Mouse (Mus musculus) limb, embryonic 11.5 days (tissue): ENCODE results near the gene Gng7. TPM values are rescaled to one million over a fixed set of nuclear protein-coding genes. Genes with fewer than 3 reads are reported as not detected.

Source experiments
- ATAC-seq: fragments of 200-750 bp; cut with Nextera tagmentation; 2 replicates; pipeline ENCODE4 v1.8.0; 2017; ENCODE audit warnings: low read depth; ENCODE audit not compliant: insufficient number of reproducible peaks, low FRiP score, low TSS enrichment
- DNase-seq: peaks from one replicate; pipeline ENCODE4 v3.0.0-alpha.2; 2015; ENCODE audit warnings: low spot score
- H3K27ac ChIP-seq: fragments of 300-500 bp; sonication (generic); replicated peaks from 2 replicates; pipeline ENCODE4 v1.5.1; 2014; ENCODE audit warnings: low read depth, mild to moderate bottlenecking, low read length
- H3K27me3 ChIP-seq: fragments of 300-500 bp; sonication (generic); 2 replicates; pipeline ENCODE4 v1.6.1; 2014; ENCODE audit warnings: mild to moderate bottlenecking, low read length, mixed read lengths; ENCODE audit not compliant: control insufficient read depth, insufficient read depth
- H3K36me3 ChIP-seq: fragments of 300-500 bp; sonication (generic); 2 replicates; pipeline ENCODE4 v1.6.1; 2014; ENCODE audit warnings: mild to moderate bottlenecking, low read length, moderate library complexity, mixed read lengths; ENCODE audit not compliant: control insufficient read depth, insufficient read depth
- H3K4me1 ChIP-seq: fragments of 300-500 bp; sonication (generic); 2 replicates; pipeline ENCODE4 v1.6.1; 2014; ENCODE audit warnings: low read length, mixed read lengths; ENCODE audit not compliant: control insufficient read depth, insufficient read depth
- H3K4me2 ChIP-seq: fragments of 300-500 bp; sonication (generic); 2 replicates; pipeline ENCODE4 v1.6.1; 2014; ENCODE audit warnings: low read depth, mild to moderate bottlenecking, moderate library complexity; ENCODE audit not compliant: severe bottlenecking
- H3K4me3 ChIP-seq: fragments of 300-500 bp; sonication (generic); 2 replicates; pipeline ENCODE4 v1.5.1; 2014; ENCODE audit warnings: low read depth, low read length
- H3K9ac ChIP-seq: fragments of 300-500 bp; sonication (generic); 2 replicates; pipeline ENCODE4 v1.6.1; 2014; ENCODE audit warnings: mild to moderate bottlenecking, low read length
- H3K9me3 ChIP-seq: fragments of 300-500 bp; sonication (generic); 2 replicates; pipeline ENCODE4 v1.6.1; 2016; ENCODE audit warnings: low read length; ENCODE audit not compliant: control insufficient read depth
- WGBS: fragments of 180-500 bp; shearing (Covaris S2); extraction: QIAGEN DNeasy Blood & Tissue Kit; methylation state at CpG from one replicate; pipeline ENCODE4 v1.1.7; 2014; 5-methylcytosine and 5-hydroxymethylcytosine counted together
- polyA plus RNA-seq: library from polyadenylated mRNA; unstranded; fragments of >200 nt; fragmentation: Nextera tagmentation; extraction: Ambion mirVana; gene quantifications from 2 replicates; pipeline ENCODE4 v1.2.1, GENCODE M21; 2014

The Gng7 gene
- polyA plus RNA-seq, 1 experiment from 2014 or later: 4.6 TPM

- no peaks in the 10 kb centered on the region for H3K9me3 ChIP-seq
- H3K36me3 ChIP-seq: no peaks in the 10 kb centered on the region
- ATAC-seq: no peak
- H3K27ac ChIP-seq: no peak overlapping the region
- H3K4me2 ChIP-seq: no peak overlapping the region
- DNase-seq: no peak
- H3K9ac ChIP-seq: no peak overlapping the region
- H3K27me3 ChIP-seq: peaks cover 31% of the 10 kb centered on the region
- no peak overlapping the region for H3K4me3 ChIP-seq
- WGBS: 69% methylated on average over 8 of the region's 8 CpGs
- peaks cover 4% of the 10 kb centered on the region; the same call in 1 of the 2 replicates for H3K4me1 ChIP-seq
Observed at GRCm38 (mm10) chr10:81022744-81023143, 8.0 kb upstream of the Gng7 start.

DNA sequence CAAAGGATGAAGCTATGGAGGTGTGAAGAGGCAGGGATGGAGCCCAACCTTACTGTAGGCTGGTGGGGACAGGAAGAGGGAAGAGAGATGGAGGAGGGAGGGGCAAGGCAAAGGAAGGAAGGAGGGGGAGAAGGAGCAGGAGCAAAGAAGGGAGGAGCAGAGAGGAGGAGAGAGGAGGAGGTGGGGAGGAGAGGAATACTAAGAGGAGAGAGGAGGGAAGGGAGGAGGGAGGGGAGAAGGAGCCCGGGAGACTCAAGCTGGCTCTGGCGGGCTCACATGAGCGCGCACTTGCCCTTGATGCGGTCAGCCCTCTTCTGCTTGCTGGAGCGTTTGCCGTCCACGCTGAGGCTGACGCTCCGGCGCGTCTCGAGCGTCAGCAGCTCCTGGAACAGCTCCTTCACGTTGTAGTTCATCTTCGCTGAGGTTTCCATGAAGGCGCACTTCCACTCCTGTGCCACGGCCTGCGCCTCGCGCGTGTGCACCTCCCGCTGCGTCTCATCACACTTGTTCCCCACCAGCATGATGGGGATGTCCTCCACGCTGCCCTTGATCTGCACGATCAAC is 6.9 kb upstream of the Gng7 start:
- 14% methylated on average over 26 of the region's 26 CpGs for WGBS
- H3K9me3 ChIP-seq: no peaks in the 10 kb centered on the region
- H3K4me2 ChIP-seq: no peak overlapping the region
- no peaks in the 10 kb centered on the region for H3K36me3 ChIP-seq
- no peak for ATAC-seq
- no peak overlapping the region for H3K27ac ChIP-seq
- H3K4me3 ChIP-seq: no peak overlapping the region
- H3K27me3 ChIP-seq: peaks cover 31% of the 10 kb centered on the region
- H3K4me1 ChIP-seq: peaks cover 4% of the 10 kb centered on the region; the same call in 1 of the 2 replicates
- DNase-seq: no peak
- H3K9ac ChIP-seq: no peak overlapping the region

- WGBS: 70% methylated on average over 2 of the region's 2 CpGs
- Histone ChIP-seq H3K27me3 (peaks cover 29% of the 10 kb centered on the region), H3K4me2 (no peak overlapping the region), H3K9me3 (no peaks in the 10 kb centered on the region), H3K36me3 (no peaks in the 10 kb centered on the region), H3K4me3 (no peak overlapping the region), H3K4me1 (peaks cover 4% of the 10 kb centered on the region; the same call in 1 of the 2 replicates), H3K27ac (no peak overlapping the region), H3K9ac (no peak overlapping the region)
- DNase-seq (no peak), ATAC-seq (no peak)
Observed at GRCm38 (mm10) chr10:81020207-81020606, 5.5 kb upstream of the Gng7 start.

- DNase-seq: no peak
- H3K36me3 ChIP-seq: no peaks in the 10 kb centered on the region
- H3K27ac ChIP-seq: no peak overlapping the region
- no peak for ATAC-seq
- WGBS: 74% methylated on average over 6 of the region's 6 CpGs
- no peaks in the 10 kb centered on the region for H3K9me3 ChIP-seq
- H3K4me2 ChIP-seq: no peak overlapping the region
- no peaks in the 10 kb centered on the region for H3K4me1 ChIP-seq
- peaks cover 23% of the 10 kb centered on the region for H3K27me3 ChIP-seq
- H3K4me3 ChIP-seq: no peak overlapping the region
- H3K9ac ChIP-seq: no peak overlapping the region
Observed at GRCm38 (mm10) chr10:81019687-81020086, 4.9 kb upstream of the Gng7 start.

- Histone ChIP-seq H3K27ac (no peak overlapping the region), H3K36me3 (no peaks in the 10 kb centered on the region), H3K9ac (no peak overlapping the region), H3K9me3 (no peaks in the 10 kb centered on the region), H3K4me3 (no peak overlapping the region), H3K4me2 (no peak overlapping the region), H3K4me1 (no peaks in the 10 kb centered on the region), H3K27me3 (peaks cover 17% of the 10 kb centered on the region)
- ATAC-seq: no peak
- DNase-seq: no peak
- 34% methylated on average over 10 of the region's 10 CpGs for WGBS
Observed at GRCm38 (mm10) chr10:81018326-81018725, 3.6 kb upstream of the Gng7 start.

- Histone ChIP-seq H3K9ac (no peak overlapping the region), H3K4me3 (no peak overlapping the region), H3K4me1 (no peaks in the 10 kb centered on the region), H3K9me3 (no peaks in the 10 kb centered on the region), H3K4me2 (no peak overlapping the region), H3K36me3 (no peaks in the 10 kb centered on the region), H3K27ac (no peak overlapping the region), H3K27me3 (peaks cover 7% of the 10 kb centered on the region)
- ATAC-seq: no peak
- DNase-seq: peak; percentile 77
- 9% methylated on average over 7 of the region's 7 CpGs for WGBS
Observed at GRCm38 (mm10) chr10:81016645-81017044, 1.9 kb upstream of the Gng7 start.

- H3K4me3 ChIP-seq: no peak overlapping the region
- H3K9me3 ChIP-seq: no peaks in the 10 kb centered on the region
- WGBS: 91% methylated on average over 2 of the region's 2 CpGs
- no peaks in the 10 kb centered on the region for H3K4me1 ChIP-seq
- no peaks in the 10 kb centered on the region for H3K27me3 ChIP-seq
- DNase-seq (no peak), ATAC-seq (no peak)
- H3K27ac ChIP-seq: no peak overlapping the region
- no peaks in the 10 kb centered on the region for H3K36me3 ChIP-seq
- H3K4me2 ChIP-seq: no peak overlapping the region
- no peak overlapping the region for H3K9ac ChIP-seq
Observed at GRCm38 (mm10) chr10:81015666-81016065, 921 bp upstream of the Gng7 start.

GRCm38 (mm10) chr10:81010851-81011250 is 3.9 kb downstream of the Gng7 start:
- Histone ChIP-seq H3K4me1 (no peaks in the 10 kb centered on the region), H3K9me3 (no peaks in the 10 kb centered on the region), H3K27ac (no peak overlapping the region), H3K27me3 (no peaks in the 10 kb centered on the region), H3K9ac (no peak overlapping the region), H3K4me2 (no peak overlapping the region), H3K4me3 (no peak overlapping the region), H3K36me3 (no peaks in the 10 kb centered on the region)
- 78% methylated on average over 6 of the region's 6 CpGs for WGBS
- ATAC-seq: no peak
- no peak for DNase-seq

GRCm38 (mm10) chr10:81007240-81007639 is 7.5 kb downstream of the Gng7 start:
- Histone ChIP-seq H3K36me3 (no peaks in the 10 kb centered on the region), H3K4me3 (no peak overlapping the region), H3K9me3 (no peaks in the 10 kb centered on the region), H3K4me1 (no peaks in the 10 kb centered on the region), H3K4me2 (no peak overlapping the region), H3K27ac (no peak overlapping the region), H3K27me3 (no peaks in the 10 kb centered on the region), H3K9ac (no peak overlapping the region)
- no peak for DNase-seq
- ATAC-seq: no peak
- 35% methylated on average over 7 of the region's 7 CpGs for WGBS
